8 mouse cellular contexts compared by ENCODE assay signal in the genomic region with DNA sequence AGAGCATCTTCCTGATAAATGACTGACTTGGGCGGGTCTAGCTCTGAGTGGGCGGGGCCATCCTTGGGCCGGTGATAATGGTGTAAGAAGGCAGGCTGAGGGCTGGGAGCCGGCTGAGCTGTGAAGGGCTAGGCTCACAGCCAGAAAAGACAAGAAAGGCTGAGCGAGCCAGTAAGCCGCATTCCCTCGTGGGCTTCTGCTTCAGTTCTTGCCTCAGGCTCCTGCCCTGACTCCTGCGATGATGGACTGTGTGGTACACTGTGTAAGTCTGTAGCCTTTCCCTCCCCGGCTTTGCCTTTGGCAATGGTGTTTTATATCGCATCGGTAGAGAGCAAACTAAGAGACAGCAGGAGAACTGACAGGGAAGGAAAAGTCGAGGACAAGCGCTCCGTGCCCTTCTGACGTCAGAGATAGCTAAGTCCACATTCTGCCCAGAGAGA.
A peak's percentile ranks its signal among the peaks of the same experiment; 100 is the strongest.
DNase-seq lines count a peak whose midpoint lies in the region; ATAC-seq and TF ChIP-seq lines count a peak whose summit lies in the region.

No protein-coding gene starts in this region.

- no peak for TF ChIP-seq CTCF in thymus, adult 2 months (IDR thresholded peaks at IDR 0.05; ENCODE audit: borderline replicate concordance, control insufficient read depth, extremely low read depth, insufficient read depth, low read length, poor library complexity)

- 32% methylated on average over 15 of the region's 15 CpGs for WGBS in thymus, adult 2 months
- WGBS in intestine, embryonic 14.5 days: 6% methylated on average over 15 of the region's 15 CpGs
- 5% methylated on average over 15 of the region's 15 CpGs for WGBS in liver, embryonic 12.5 days (ENCODE audit: insufficient replicate concordance)
- WGBS in midbrain, embryonic 16.5 days: 4% methylated on average over 15 of the region's 15 CpGs

- H3K4me2 ChIP-seq in intestine, embryonic 14.5 days (ENCODE audit: low read length): peak overlapping the region; percentile 42
- H3K4me2 ChIP-seq in liver, embryonic 12.5 days: peak overlapping the region; percentile 67
- peak overlapping the region; percentile 41 for H3K4me2 ChIP-seq in midbrain, embryonic 16.5 days (ENCODE audit: low read length)

- no peak overlapping the region for H3K4me3 ChIP-seq in thymus, adult 2 months (ENCODE audit: control insufficient read depth, insufficient read depth, low read length)
- H3K4me3 ChIP-seq in intestine, embryonic 14.5 days (ENCODE audit: low read depth, low read length): no peak overlapping the region; the same call in 1 of the 2 replicates
- H3K4me3 ChIP-seq in liver, embryonic 12.5 days: peak overlapping the region; percentile 23
- no peak overlapping the region for H3K4me3 ChIP-seq in midbrain, embryonic 16.5 days (ENCODE audit: low read depth, low read length)

- no peaks in the 10 kb centered on the region for H3K9me3 ChIP-seq in intestine, embryonic 14.5 days (ENCODE audit: control insufficient read depth, low read length)
- H3K9me3 ChIP-seq in liver, embryonic 12.5 days (replicated peaks): no peaks in the 10 kb centered on the region
- H3K9me3 ChIP-seq in midbrain, embryonic 16.5 days (replicated peaks; ENCODE audit: control insufficient read depth, low read length, poor library complexity, severe bottlenecking): no peaks in the 10 kb centered on the region

- peak; percentile 13 for DNase-seq in thymus, postnatal 4 days
- DNase-seq in thymus, adult 2 months: no peak
- DNase-seq in embryo, embryonic 10 days (ENCODE audit: low spot score): peak; percentile 80
- peak; percentile 73 for DNase-seq in intestine, embryonic 14.5 days (ENCODE audit: low spot score)

- no peaks in the 10 kb centered on the region for H3K4me1 ChIP-seq in thymus, adult 2 months (replicated peaks; ENCODE audit: control insufficient read depth, insufficient read depth, low read length)
- no peaks in the 10 kb centered on the region for H3K4me1 ChIP-seq in intestine, embryonic 14.5 days (replicated peaks; ENCODE audit: control insufficient read depth, insufficient read depth, low read length)
- peaks cover 26% of the 10 kb centered on the region for H3K4me1 ChIP-seq in liver, embryonic 12.5 days
- H3K4me1 ChIP-seq in midbrain, embryonic 16.5 days (ENCODE audit: control insufficient read depth, insufficient read depth, low read length): peaks cover 10% of the 10 kb centered on the region; the same call in 1 of the 2 replicates

- H3K27me3 ChIP-seq in thymus, adult 2 months (ENCODE audit: control insufficient read depth, insufficient read depth, low read length): no peaks in the 10 kb centered on the region
- H3K27me3 ChIP-seq in intestine, embryonic 14.5 days (replicated peaks; ENCODE audit: control insufficient read depth, insufficient read depth, low read length): no peaks in the 10 kb centered on the region
- peaks cover 24% of the 10 kb centered on the region; the same call in 1 of the 2 replicates for H3K27me3 ChIP-seq in liver, embryonic 12.5 days (replicated peaks)
- no peaks in the 10 kb centered on the region for H3K27me3 ChIP-seq in midbrain, embryonic 16.5 days (ENCODE audit: control insufficient read depth, insufficient read depth, low read depth, low read length)

- ATAC-seq in granulocyte monocyte progenitor cell, adult 5-6 weeks (replicated peaks; ENCODE audit: poor library complexity, severe bottlenecking): peak; percentile 87
- peak; percentile 70 for ATAC-seq in intestine, embryonic 14.5 days (replicated peaks; ENCODE audit: low FRiP score, low TSS enrichment, low read depth)
- ATAC-seq in liver, embryonic 12.5 days: peak; percentile 83
- ATAC-seq in midbrain, embryonic 16.5 days: peak; percentile 70
- ATAC-seq in CD4-positive, CD25-positive, alpha-beta regulatory T cell, adult 4 months: no peak

- no peak overlapping the region for H3K27ac ChIP-seq in thymus, adult 2 months (ENCODE audit: control insufficient read depth, insufficient read depth, low read length)
- H3K27ac ChIP-seq in intestine, embryonic 14.5 days (ENCODE audit: low read depth): no peak overlapping the region
- peak overlapping the region; percentile 30; the same call in 1 of the 2 replicates for H3K27ac ChIP-seq in liver, embryonic 12.5 days
- no peak overlapping the region for H3K27ac ChIP-seq in midbrain, embryonic 16.5 days (ENCODE audit: low read length)

- no peaks in the 10 kb centered on the region for H3K36me3 ChIP-seq in thymus, adult 2 months (ENCODE audit: control insufficient read depth, insufficient read depth, low read length)
- no peaks in the 10 kb centered on the region for H3K36me3 ChIP-seq in intestine, embryonic 14.5 days (ENCODE audit: control insufficient read depth, insufficient read depth, low read length)
- H3K36me3 ChIP-seq in liver, embryonic 12.5 days: no peaks in the 10 kb centered on the region
- 0 out of 2 replicates have a peak, but pooled peaks cover 2% of the 10 kb centered on the region for H3K36me3 ChIP-seq in midbrain, embryonic 16.5 days (ENCODE audit: control insufficient read depth, insufficient read depth, low read length)

- H3K9ac ChIP-seq in intestine, embryonic 14.5 days (ENCODE audit: low read length): no peak overlapping the region
- peak overlapping the region; percentile 52 for H3K9ac ChIP-seq in liver, embryonic 12.5 days
- no peak overlapping the region for H3K9ac ChIP-seq in midbrain, embryonic 16.5 days (ENCODE audit: low read depth, low read length)

- no peak for TF ChIP-seq POLR2A in thymus, adult 2 months (IDR thresholded peaks at IDR 0.05; ENCODE audit: control insufficient read depth, extremely low read depth, insufficient read depth, low read length, poor library complexity)
